Mouse (Mus musculus): ENCODE data around the gene Myo9b. TPM values are rescaled to one million over a fixed set of nuclear protein-coding genes. Genes with fewer than 3 reads are reported as not detected.
A peak's percentile ranks its signal among the peaks of the same experiment; 100 is the strongest.

Gene Myo9b
- polyA plus RNA-seq, 1 experiment from 2014 or later, result 23.0 TPM

DNA sequence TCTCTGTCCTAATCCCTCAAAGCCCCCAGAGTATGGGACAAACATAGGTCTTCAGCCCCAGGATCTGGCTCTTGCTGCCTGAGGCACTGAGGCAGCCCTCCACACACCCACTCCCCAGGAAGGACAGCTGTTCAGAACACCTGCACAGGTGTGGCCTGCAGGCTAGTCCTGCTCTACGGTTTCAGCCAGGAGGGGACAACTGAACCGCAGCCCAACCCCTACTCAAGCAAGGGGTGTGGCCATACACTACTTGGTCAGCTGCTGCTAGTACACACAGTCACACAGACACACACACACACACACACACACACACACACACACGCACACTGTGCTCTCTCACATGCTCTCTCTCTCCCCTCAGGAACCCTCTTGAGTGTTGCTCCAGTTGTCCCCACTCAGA is 111.3 kb downstream of the Myo9b start:
- H3K27ac ChIP-seq, result peak overlapping the region; percentile 98; the same call in 1 of the 2 replicates
- H3K4me3 ChIP-seq, result no peak overlapping the region
- H3K4me1 ChIP-seq, result peaks cover 37% of the 10 kb centered on the region
- no peaks in the 10 kb centered on the region for H3K27me3 ChIP-seq (ENCODE audit: insufficient read depth, poor library complexity, severe bottlenecking)
- DNase-seq (ENCODE audit: low spot score), result no peak
- no peaks in the 10 kb centered on the region for H3K9me3 ChIP-seq
- peaks cover 6% of the 10 kb centered on the region for H3K36me3 ChIP-seq
- WGBS, result 64% methylated on average over 3 of the region's 3 CpGs

DNA sequence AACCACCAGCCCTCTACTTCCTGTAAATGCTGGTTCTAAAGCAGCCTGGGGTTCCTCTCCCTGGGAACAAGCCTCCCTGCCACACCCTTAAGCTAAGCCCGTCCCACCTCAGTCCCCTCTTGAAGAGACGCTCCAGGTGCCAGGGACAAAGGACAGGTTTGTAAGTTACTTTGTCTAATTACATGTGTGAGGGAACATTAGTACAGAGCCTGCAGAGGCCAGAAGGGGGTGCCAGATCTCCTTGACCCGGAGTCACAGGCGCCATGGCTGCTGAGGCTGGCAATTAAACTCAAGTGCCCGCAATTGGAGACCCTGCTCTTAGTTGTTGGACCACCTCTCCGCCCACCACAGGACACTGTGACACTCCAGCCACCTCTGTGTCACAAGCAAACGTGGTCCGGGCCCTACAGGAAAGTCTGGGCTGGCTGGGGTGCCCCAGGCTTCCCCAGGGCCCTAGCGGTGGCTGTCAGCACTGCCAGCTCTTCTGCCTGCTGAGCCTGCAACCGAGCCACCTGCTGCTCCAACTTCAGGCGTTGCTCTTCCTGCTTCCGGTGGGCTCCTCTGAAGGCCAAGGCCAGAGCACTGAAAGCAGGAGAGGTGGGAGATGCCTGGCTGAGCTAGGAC is 112.8 kb downstream of the Myo9b start:
- WGBS, result 67% methylated on average over 12 of the region's 12 CpGs
- no peak for DNase-seq (ENCODE audit: low spot score)
- no peaks in the 10 kb centered on the region for H3K9me3 ChIP-seq
- no peak overlapping the region for H3K4me3 ChIP-seq
- H3K4me1 ChIP-seq, result peaks cover 22% of the 10 kb centered on the region
- no peaks in the 10 kb centered on the region for H3K27me3 ChIP-seq (ENCODE audit: insufficient read depth, poor library complexity, severe bottlenecking)
- no peaks in the 10 kb centered on the region for H3K36me3 ChIP-seq
- peak overlapping the region; percentile 37; the same call in 1 of the 2 replicates for H3K27ac ChIP-seq

DNA sequence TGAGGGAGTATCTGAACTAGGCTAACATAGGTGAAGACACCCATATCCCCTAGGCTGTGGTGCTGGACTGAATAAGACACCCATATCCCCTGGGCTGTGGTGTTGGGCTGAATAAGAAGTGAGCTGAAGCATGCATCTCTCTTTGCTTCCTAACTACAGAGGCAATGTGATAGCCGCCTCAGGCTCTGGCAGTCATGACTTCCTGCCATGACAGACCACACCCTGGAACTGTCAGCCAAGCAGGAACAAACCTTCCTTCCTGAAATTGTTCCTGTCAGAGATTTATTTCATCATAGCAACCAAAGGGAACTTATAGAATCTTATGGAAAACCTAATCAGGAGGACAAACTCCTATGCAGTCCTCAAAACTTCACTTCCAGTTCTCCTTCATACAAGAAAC is 115.8 kb downstream of the Myo9b start:
- DNase-seq (ENCODE audit: low spot score), result no peak
- no peak overlapping the region for H3K27ac ChIP-seq
- no peaks in the 10 kb centered on the region for H3K27me3 ChIP-seq (ENCODE audit: insufficient read depth, poor library complexity, severe bottlenecking)
- H3K4me3 ChIP-seq, result no peak overlapping the region
- peaks cover 16% of the 10 kb centered on the region for H3K4me1 ChIP-seq
- 47% methylated on average over 1 of the region's 1 CpGs for WGBS
- no peaks in the 10 kb centered on the region for H3K9me3 ChIP-seq
- no peaks in the 10 kb centered on the region for H3K36me3 ChIP-seq

DNA sequence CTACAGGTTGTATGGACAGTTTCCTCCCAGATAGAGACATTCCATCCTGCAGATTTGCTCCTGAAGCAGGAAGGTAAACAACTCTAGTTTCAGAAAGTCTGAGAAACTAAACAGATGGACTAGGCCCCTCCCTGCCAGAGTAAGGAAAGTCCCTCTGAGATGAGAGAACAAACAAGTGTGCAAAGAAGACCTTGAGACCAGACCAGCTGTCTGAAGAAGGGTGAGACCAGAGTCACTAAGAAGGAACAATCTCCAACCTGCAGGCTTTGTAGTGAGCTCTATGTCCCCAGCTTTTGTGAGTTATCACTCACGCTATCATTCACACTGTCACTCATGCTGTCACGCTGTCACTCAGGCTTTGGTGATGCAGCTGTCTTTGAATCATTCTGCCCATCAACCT is 119.2 kb downstream of the Myo9b start:
- H3K36me3 ChIP-seq, result no peaks in the 10 kb centered on the region
- peaks cover 5% of the 10 kb centered on the region; the same call in 1 of the 2 replicates for H3K27me3 ChIP-seq (ENCODE audit: insufficient read depth, poor library complexity, severe bottlenecking)
- H3K27ac ChIP-seq, result no peak overlapping the region
- no peaks in the 10 kb centered on the region for H3K9me3 ChIP-seq
- DNase-seq (ENCODE audit: low spot score), result no peak
- 82% methylated on average over 2 of the region's 2 CpGs for WGBS
- H3K4me1 ChIP-seq, result peaks cover 22% of the 10 kb centered on the region
- no peak overlapping the region for H3K4me3 ChIP-seq

DNA sequence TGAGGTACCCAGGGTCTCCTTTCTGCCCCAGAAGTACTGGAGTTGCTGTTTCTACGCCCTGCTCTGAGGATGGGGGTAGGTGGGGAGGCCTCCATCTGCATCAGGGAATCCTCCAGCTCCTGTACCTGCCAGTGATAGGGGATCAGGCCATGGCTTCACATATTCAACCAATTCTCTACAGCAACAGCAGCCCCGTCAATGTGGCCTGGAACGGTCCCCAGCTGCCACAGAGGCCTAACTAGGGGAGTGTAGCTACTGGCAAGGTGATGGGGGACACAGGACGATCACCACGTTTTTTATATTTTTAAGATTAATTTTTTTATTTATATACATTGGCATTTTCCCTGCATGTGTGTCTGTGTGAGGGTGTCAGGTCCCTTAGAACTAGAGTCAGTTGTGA is 119.9 kb downstream of the Myo9b start:
- WGBS, result 74% methylated on average over 5 of the region's 5 CpGs

DNA sequence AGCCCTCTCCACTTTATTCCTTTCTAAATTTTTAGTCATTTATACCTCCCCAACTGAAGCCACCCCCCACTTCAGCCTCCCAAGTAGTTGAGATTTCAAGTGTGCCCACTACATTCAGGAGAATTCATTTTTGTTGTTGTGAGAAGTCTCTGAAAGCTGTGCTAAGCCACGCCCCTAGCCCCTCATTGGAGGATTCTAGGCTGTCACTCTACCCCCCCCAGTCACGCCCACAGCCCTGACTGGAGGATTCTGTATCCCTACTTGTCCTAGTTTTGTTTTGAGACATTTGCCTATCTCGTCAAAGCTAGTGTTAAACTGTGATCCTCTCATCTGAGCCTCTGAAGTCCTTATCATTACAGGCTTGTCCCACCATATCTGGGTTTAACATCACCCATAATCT is 120.4 kb downstream of the Myo9b start:
- Histone ChIP-seq H3K9me3 (no peaks in the 10 kb centered on the region), H3K4me3 (peak overlapping the region; percentile 31), H3K4me1 (peaks cover 32% of the 10 kb centered on the region), H3K36me3 (no peaks in the 10 kb centered on the region), H3K27ac (no peak overlapping the region), H3K27me3 (ENCODE audit: insufficient read depth, poor library complexity, severe bottlenecking) (peaks cover 5% of the 10 kb centered on the region; the same call in 1 of the 2 replicates)
- WGBS, result 14% methylated on average over 3 of the region's 3 CpGs
- no peak for DNase-seq (ENCODE audit: low spot score)

More for the DNA sequence above, 119.9 kb downstream of the Myo9b start:
- Histone ChIP-seq H3K27ac (no peak overlapping the region), H3K9me3 (no peaks in the 10 kb centered on the region), H3K27me3 (ENCODE audit: insufficient read depth, poor library complexity, severe bottlenecking) (peaks cover 5% of the 10 kb centered on the region; the same call in 1 of the 2 replicates), H3K36me3 (no peaks in the 10 kb centered on the region), H3K4me3 (no peak overlapping the region), H3K4me1 (peaks cover 27% of the 10 kb centered on the region)
- DNase-seq (ENCODE audit: low spot score), result no peak

DNA sequence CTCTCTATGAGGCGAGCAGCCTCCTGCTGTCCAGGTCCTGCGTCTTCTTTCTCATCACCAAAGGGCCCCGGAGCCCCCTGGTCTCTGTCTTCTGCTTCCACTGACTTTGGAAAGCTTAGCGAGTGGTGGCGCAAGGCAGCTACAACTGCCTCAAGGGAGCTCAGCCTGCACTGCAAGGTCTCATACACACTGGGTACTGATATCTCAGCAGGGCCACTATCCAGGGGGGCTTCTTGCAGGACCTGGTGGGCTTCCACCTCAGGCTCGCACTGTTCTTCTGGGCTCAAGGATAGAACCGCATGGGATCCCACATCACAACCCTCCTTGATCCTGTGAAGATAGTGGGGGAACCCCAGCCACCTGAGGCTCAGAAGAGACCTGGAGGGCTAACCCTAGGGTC is 122.0 kb downstream of the Myo9b start:
- Histone ChIP-seq H3K27me3 (ENCODE audit: insufficient read depth, poor library complexity, severe bottlenecking) (peaks cover 5% of the 10 kb centered on the region; the same call in 1 of the 2 replicates), H3K36me3 (peaks cover 12% of the 10 kb centered on the region), H3K4me3 (no peak overlapping the region), H3K4me1 (peaks cover 32% of the 10 kb centered on the region), H3K27ac (peak overlapping the region; percentile 85; the same call in 1 of the 2 replicates), H3K9me3 (no peaks in the 10 kb centered on the region)
- WGBS, result 71% methylated on average over 7 of the region's 7 CpGs
- no peak for DNase-seq (ENCODE audit: low spot score)

DNA sequence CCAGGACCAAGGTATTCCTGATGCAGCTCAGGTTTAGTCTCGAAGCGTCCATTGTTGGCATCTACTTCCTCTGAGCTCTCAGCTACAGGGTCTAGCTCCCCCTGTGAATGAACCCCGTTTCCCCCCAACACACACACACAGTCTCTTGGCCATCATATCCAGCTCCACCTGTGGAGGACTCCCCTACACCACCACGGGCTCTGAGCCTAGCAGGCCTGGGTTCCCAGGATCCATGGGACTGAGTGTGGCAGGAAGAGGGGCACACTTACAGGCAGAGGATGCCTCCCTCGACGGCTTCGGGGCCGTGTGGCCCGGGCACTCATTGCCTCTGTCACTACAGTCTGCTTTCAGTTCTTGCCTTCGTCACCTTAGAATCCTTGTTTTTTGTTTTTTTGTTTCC is 122.6 kb downstream of the Myo9b start:
- peaks cover 32% of the 10 kb centered on the region for H3K4me1 ChIP-seq
- H3K36me3 ChIP-seq, result peaks cover 17% of the 10 kb centered on the region
- H3K4me3 ChIP-seq, result no peak overlapping the region
- H3K27ac ChIP-seq, result peak overlapping the region; percentile 85; the same call in 1 of the 2 replicates
- peaks cover 5% of the 10 kb centered on the region; the same call in 1 of the 2 replicates for H3K27me3 ChIP-seq (ENCODE audit: insufficient read depth, poor library complexity, severe bottlenecking)
- DNase-seq (ENCODE audit: low spot score), result no peak
- WGBS, result 78% methylated on average over 10 of the region's 10 CpGs
- no peaks in the 10 kb centered on the region for H3K9me3 ChIP-seq

DNA sequence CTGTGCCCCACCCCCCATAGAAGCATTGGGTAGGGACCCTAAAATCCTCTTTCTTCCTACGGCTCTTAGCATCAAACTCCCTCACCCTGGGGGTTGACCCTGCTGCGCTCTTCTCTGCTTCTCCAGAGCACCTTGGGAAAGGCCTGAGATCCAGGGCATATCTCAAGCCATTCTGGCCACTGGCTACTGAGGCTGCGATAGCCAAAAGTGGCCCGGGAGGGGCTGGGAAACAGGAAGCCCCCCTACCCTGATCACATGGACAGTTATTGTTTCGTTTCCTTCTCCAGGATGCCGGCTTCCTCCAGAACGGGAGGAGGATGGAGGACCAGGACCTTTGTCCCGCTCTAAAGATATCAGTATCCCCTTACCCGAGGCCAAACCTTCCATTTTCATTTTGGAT is 123.1 kb downstream of the Myo9b start, which contains the start of gene Ushbp1:
Ushbp1 (minus strand) TSS at position 174 of the 400 bp plus-strand sequence.
- H3K4me3 ChIP-seq, result peak within 1 kb of the TSS; percentile 81
- H3K9me3 ChIP-seq, result no peaks in the 10 kb centered on the region
- WGBS, result 66% methylated on average over 9 of the region's 9 CpGs
- peaks cover 32% of the 10 kb centered on the region for H3K4me1 ChIP-seq
- H3K36me3 ChIP-seq, result peaks cover 21% of the 10 kb centered on the region
- no peak for DNase-seq (ENCODE audit: low spot score)
- H3K27ac ChIP-seq, result peak within 1 kb of the TSS; percentile 85
- peaks cover 5% of the 10 kb centered on the region; the same call in 1 of the 2 replicates for H3K27me3 ChIP-seq (ENCODE audit: insufficient read depth, poor library complexity, severe bottlenecking)

DNA sequence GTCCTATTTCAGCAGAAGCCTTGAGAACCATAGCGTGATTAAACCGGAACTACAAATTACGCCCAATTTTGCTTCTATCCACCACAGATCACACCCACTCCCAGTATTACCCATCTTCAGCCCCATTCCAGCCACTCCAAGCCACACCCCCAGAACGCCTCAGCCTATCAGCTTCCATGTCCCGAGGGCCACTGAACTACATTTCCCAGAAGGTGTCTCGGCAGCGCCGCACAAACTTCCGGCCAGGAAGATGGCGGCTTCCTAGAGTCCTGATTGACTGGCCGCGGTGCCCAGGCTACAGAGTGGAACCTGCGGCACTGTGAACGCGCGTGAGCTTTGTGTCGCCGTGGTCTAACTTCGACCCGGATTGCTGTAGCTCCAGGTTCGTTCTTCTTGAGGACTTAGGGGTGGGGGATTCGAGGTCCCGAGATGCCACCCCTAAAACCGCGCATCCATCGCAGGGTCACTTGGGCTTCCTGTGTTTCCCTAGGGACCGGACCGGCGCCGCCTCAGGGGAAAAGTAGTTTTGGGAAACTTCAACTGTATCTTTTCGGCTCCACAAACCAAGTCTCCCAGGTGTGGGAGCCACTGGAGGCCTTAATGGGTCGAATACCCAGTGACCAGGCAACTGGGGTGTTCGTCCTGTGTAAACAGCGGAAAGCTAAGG is 124.3 kb downstream of the Myo9b start, which contains the start of gene Babam1:
Babam1 (plus strand) TSS at position 223 of the 667 bp plus-strand sequence.
- peak within 1 kb of the TSS; percentile 85 for H3K27ac ChIP-seq
- WGBS, result 1% methylated on average over 34 of the region's 34 CpGs
- peak within 1 kb of the TSS; percentile 81 for H3K4me3 ChIP-seq
- no peaks in the 10 kb centered on the region for H3K9me3 ChIP-seq
- DNase-seq (ENCODE audit: low spot score), result peak; percentile 97
- peaks cover 32% of the 10 kb centered on the region for H3K4me1 ChIP-seq
- H3K27me3 ChIP-seq (ENCODE audit: insufficient read depth, poor library complexity, severe bottlenecking), result peaks cover 5% of the 10 kb centered on the region; the same call in 1 of the 2 replicates
- H3K36me3 ChIP-seq, result peaks cover 25% of the 10 kb centered on the region

DNA sequence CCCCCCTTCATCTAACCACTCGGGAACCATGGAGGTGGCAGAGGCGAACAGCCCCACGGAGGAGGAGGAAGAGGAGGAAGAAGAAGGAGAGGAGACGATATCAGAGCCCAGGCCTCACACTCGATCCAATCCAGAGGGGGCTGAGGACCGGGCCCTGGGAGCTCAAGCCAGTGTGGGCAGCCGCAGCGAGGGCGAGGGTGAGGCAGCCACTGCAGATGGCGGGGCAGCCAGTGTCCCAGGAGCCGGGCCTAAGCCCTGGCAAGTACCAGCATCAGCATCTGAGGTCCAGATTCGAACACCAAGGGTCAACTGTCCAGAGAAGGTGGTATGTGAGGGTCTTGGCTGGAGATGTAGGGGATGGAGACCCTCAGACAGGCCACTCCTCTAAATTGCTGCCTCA is 125.2 kb downstream of the Myo9b start:
- Histone ChIP-seq H3K36me3 (peaks cover 25% of the 10 kb centered on the region), H3K9me3 (no peaks in the 10 kb centered on the region)
- WGBS, result 82% methylated on average over 12 of the region's 12 CpGs

DNA sequence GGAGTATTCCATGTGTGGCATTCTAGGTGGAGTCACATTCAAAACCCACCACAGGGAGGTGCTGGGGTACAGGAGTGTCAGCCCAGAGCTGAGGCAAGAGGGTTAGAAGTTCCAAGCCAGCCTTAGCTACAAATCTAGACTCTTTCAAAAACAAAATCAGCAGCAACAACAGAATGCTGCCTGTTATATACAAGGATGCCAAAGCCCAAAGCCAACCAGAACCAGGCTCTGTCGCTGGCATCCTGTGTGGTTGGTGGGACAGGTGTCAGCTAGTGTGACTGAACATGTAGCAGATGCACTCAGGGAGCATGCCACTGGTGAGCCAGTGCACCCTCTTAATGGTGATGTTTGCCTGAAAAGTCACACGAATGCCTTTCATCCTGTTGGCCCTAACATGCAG is 128.3 kb downstream of the Myo9b start:
- peak; percentile 69 for DNase-seq (ENCODE audit: low spot score)
- H3K4me1 ChIP-seq, result peaks cover 34% of the 10 kb centered on the region
- no peak overlapping the region for H3K4me3 ChIP-seq
- 89% methylated on average over 2 of the region's 2 CpGs for WGBS
- H3K9me3 ChIP-seq, result no peaks in the 10 kb centered on the region
- H3K27ac ChIP-seq, result no peak overlapping the region
- no peaks in the 10 kb centered on the region for H3K27me3 ChIP-seq (ENCODE audit: insufficient read depth, poor library complexity, severe bottlenecking)
- H3K36me3 ChIP-seq, result peaks cover 25% of the 10 kb centered on the region

More for the DNA sequence above, 125.2 kb downstream of the Myo9b start:
- H3K4me3 ChIP-seq, result peak overlapping the region; percentile 81
- peaks cover 29% of the 10 kb centered on the region for H3K4me1 ChIP-seq
- H3K27me3 ChIP-seq (ENCODE audit: insufficient read depth, poor library complexity, severe bottlenecking), result peaks cover 5% of the 10 kb centered on the region; the same call in 1 of the 2 replicates
- H3K27ac ChIP-seq, result no peak overlapping the region
- DNase-seq (ENCODE audit: low spot score), result no peak

DNA sequence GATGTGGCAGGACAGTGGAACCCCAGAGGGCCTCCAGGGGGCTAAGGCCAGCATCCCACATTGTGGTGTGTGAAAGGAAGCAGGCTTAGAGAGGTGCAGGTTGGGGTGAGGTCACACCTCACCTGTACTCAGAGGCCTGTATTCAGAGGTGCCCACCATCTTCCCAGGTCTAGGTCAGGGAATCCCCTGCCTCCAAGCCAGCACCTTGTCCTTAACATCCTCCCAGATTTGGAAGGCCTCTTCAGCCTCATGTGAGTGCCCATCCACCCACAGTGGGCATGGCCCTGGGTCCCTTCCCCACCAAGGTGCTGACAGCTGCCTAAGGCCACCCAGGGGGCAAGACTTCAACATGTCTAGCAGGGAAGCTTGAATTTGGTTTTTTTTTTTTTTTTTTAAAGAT is 128.9 kb downstream of the Myo9b start:
- Histone ChIP-seq H3K36me3 (peaks cover 25% of the 10 kb centered on the region), H3K27me3 (ENCODE audit: insufficient read depth, poor library complexity, severe bottlenecking) (no peaks in the 10 kb centered on the region), H3K27ac (no peak overlapping the region), H3K4me1 (peaks cover 37% of the 10 kb centered on the region), H3K9me3 (no peaks in the 10 kb centered on the region), H3K4me3 (no peak overlapping the region)
- DNase-seq (ENCODE audit: low spot score), result peak; percentile 69
